Mouse (Mus musculus) NIH3T3 (cell line): ENCODE results near the gene Npb.
A peak's percentile ranks its signal among the peaks of the same experiment; 100 is the strongest.

ENCODE experiments used
- DNase-seq: peaks from one replicate; pipeline ENCODE4 v3.0.0-alpha.2; 2012; ENCODE audit warnings: low read depth

The Npb gene

DNA sequence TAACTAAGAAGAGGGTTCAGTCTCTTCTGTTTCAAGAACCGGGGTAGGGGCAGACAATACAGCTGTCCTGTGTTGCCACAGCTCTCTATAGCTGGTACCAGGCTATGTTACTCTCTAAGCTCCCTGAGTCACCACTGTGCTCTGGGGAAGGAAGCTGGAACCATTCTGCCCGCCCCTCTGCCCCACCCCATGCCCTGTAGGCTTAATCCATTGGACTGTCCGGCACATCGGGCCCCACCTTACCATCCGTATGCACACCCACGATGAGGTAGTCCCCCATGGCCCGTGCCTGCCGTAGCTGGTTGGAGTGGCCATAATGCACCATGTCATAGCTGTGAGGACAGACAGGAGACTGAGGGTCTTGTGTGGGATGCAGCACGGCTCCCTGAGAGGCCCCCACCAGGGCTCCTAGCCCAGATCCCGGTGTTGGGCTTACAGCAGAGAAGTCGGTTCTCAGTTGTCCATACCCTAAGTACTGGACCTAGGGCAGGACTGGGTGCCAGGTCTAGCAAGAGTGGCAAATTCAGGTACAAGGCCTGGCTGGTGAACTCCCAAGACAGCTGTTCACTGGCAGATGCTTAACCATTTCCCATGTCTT lies 7.4 kb downstream of the Npb start:
- DNase-seq: no peak

DNA sequence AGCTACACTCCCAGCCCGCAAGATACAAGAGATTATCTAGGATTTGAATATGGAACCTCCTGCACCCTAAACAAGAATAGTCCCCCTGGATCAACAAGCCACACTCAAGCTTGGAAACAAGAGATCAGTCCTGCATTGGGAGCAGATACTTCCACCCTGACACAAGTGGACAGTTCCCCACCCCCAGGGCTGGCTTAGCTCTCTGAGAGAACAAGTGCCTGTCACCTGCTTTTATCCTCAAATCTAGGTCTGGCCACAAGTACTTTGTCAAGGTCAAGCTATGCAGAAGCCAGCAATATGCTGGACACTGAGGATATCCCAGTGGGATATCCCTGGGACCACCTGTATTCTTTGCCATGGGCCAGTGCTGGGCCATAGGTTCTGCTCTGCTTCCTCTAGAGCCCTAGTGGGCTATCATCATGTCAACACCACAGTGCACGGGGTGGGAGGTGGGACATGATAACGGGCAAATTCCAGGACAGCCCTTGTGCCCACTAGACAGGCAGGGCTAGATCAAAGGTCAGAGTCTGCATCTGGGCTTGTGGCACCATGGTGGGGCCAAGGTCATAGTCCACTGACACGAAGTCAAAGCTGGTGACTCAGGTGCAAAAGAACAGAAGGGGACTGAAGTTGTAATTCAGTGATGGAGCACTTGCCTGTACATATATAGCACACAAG lies 8.5 kb downstream of the Npb start:
- DNase-seq: no peak

DNA sequence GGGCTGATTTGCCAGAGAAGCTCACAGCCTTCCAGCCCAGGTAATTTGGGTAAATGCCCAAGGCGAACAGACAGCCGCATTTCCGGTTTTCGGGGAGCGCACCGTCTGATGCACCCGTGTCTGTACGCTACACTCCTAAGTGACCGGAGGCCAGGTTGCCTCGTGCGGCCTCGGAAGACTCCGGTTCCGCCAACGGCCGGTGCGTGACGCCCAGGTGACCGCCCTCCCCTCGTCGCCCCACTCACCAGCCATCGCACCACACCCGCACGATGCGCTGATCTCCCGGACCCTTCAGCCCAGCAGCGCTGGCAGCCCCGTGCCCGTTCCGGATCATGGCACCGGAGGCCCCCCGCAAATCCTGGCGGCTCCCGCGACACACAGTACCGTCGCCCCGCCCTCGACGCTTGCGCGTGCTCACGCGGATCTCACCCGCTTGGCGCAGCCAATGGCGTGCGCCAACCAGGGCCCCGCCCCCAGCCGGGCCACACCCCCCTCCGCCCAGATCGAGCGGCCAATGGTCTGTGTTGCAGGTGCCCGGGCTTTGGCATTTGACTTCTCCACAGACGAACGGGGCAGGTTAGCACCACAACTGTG lies 9.3 kb downstream of the Npb start, which contains the start of gene Pcyt2:
Gene Pcyt2, minus strand, starts transcription at position 418 of the 594 bp plus-strand sequence.
- peak; percentile 78 for DNase-seq

- DNase-seq: no peak
Measured at GRCm38 (mm10) chr11:120618619-120619535, 10.6 kb downstream of the Npb start.

DNA sequence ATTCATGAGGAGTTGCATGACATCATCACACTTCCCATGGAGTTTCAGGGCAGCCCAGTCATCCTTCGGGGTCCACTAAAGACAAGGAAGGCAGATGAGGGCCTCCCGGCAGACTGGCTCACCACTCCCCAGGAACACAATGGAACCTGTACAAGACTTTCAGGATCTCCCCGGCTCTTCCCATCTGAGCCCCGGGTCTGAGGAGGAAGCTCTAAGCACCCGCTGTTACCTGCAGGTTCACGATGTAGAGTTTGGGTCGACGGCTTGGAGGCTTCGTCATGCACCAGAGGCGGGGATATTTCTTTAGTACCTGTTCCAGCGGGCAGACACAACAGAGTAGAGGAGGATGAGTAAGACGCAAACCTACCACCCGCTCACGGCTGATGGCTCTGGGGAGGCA lies 11.9 kb downstream of the Npb start:
- no peak for DNase-seq

GRCm38 (mm10) chr11:120622805-120623204 lies 14.5 kb downstream of the Npb start:
- DNase-seq: no peak

GRCm38 (mm10) chr11:120623961-120624679 lies 15.8 kb downstream of the Npb start:
- peak; percentile 85 for DNase-seq

DNA sequence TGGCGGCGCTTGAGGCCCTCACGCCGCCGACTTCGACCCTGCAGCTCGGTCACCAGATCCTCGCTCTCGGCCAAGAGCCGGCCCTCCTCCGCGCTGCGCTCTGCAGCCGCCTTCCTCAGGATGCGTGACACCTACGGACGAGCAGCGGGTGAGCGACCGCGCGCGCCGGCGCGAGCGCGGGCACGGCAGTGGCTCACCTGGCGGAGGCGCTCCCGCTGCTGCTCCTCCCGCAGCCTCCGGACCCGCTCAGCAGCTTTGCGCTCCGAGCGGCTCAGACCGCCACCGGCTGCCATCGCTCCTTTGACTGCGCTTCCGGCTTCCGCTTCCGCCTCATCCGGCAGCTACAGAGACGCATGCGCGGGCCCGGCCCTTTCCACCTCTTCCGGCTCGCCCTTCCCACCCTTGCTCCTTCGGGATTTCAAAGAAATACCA lies 16.4 kb downstream of the Npb start:
- DNase-seq: peak; percentile 90

DNA sequence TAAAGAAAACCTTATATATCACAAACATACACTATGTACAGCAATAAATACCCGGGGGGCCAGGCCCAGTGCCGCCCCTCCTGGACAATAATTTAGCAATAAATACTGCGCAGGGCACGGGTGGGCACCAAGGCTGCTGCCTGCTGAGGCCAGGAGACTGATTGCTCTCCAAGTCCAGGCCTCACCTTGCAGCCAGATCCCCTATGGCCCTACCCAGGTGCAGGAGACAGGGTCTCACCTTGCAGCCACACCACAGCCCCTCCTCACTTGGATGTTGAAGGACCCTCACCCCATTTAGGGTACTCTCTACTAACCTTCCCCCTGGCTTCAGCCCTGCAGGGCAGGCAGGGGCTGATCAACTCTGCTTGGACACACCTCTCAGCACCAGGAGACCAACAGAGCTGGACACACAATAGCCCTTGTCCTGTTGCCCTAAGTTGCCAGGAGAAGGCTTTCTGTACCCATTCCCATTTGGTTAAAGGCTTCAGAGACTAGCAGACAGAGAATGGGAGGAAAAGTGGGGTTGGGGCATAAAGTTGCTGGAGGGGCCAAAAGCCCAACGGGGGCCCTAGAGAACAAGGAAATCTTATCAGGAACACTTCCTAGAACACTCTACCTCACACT lies 17.0 kb downstream of the Npb start, which contains the start of gene Sirt7:
Gene Sirt7, minus strand, starts transcription at position 89 of the 624 bp plus-strand sequence.
- no peak for DNase-seq

DNA sequence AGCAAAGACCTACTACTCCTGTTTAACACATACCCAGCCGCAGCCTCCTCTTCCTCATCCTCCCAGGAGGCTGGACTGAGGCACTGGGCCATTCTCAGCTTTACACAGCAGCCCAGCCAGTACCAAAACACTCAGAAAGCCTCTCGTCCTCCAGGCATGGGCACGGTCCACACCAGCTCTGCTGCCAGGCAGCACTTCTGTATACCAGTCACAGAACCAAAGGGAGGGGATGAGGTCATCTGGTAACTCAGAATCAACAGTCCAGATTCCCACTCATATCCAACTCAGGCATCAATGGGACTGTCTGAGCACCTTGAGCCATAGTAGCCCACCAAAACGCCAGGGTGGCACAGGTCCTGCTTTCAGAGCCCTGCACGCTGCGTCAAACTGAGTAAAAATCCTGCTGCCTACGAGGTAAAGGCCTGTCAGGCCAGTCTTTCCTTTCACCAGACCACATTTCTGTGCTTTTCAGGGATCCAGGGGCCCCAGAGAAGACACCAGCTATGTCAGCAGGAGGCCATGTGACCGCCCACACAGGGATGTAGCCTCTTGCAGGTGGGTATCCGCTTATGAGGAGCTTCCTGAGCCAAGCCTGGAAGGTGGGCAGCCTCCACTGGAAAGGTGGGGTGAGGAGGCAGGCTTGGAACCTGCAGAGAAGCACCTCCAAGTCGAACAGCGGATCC lies 18.6 kb downstream of the Npb start:
- DNase-seq: no peak

- no peak for DNase-seq
Measured at GRCm38 (mm10) chr11:120627468-120628300, 19.4 kb downstream of the Npb start.

- DNase-seq: no peak
Measured at GRCm38 (mm10) chr11:120628601-120629340, 20.5 kb downstream of the Npb start.

DNA sequence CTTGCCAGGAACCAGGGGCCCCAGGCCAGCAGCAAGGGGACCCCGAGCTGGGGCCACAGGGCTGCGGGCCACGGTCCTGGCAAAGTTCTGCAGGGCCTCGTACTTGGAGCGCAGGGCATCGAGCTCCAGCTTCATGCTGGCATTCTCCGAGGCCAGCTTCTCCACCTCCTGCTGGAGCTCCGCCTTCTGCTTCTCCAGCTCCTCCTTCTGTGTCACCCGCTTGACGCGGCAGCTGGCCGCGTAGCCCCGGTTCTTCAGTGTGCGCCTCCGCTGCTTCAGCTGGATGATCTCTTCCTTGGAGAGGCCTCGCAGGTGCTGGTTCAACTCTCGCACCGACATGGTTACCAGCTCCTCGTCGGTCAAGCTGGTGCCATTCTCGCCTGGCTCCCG lies 21.1 kb downstream of the Npb start:
- DNase-seq: no peak

DNA sequence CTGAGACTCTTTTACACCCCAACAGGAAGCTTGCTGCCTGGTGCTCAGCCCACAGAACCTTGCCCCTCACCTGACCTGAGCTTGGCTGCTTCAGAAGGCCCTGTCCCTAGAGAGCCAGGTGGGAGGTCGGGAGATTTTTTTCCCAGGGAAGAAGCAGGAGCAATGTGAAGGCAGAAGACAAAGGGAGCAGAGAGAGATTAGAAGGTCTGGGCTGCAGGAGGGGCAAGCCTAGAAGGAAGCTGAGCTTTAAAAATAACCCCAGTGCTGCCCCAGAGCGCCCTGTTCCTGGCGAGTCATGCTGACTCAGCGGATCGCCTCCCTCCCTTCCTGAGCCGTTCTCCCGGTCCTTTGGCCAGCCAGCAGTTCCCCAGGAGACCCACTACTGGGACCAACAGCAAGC lies 21.6 kb downstream of the Npb start:
- DNase-seq: peak; percentile 77

DNA sequence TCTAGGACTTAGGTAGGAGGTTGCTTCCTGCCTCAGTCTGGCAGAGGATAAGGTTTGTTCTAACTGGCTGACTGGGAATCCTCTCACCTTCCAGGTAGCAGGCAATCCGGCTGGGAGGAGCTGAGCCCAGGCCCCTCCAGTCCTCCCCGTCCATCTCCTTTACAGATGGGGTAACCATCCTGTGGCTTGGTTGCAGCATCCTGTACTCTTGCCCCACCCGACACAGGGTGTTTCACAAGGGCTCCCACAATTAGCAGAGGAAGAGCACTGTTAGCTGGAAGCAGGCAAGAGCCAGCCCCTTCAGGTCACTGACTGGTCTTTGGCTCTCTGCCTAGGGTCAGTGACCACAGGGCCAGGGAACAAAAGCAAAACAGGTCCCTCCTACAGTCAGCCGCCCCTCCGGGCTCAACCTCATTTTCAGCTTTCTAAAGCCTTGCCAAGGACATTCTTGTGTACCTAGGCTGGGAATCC lies 22.2 kb downstream of the Npb start:
- peak; percentile 64 for DNase-seq

GRCm38 (mm10) chr11:120630881-120631725 lies 22.8 kb downstream of the Npb start:
- peak; percentile 18 for DNase-seq

DNA sequence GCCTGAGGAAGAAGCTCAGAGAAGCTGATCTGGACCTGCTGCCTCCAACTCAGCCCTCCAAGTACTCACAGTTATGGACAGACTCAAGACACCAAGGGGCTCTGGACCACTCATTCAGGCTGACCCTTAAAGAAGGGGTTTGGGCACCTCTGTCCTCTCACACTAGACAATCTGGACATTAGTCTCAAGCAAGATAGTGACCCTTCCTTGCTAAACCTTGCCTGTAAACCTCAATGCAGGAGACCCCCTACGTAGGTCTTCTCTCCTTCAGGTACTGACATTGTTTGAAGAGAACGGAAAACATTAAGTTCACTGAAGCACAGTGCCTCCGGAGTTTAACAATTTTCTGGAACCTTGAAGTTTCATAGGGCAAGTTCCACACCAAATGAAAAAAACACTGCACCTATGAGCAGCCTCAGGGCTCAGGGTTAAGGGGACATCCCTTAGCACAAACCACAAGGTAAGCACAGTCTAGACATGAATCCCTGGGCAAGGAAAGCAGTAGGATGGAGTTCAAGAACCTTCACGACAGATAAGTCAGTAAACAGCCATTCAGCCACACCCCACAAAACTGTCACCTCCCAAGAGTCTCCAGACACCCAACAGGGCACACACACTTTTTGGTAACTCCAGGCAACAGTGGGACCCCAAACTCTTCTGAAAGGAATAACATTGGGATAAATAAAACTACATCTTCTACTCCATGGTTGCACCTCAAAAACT lies 23.6 kb downstream of the Npb start:
- no peak for DNase-seq
